Mouse (Mus musculus) limb, embryonic 11.5 days (tissue): ENCODE data around the gene Frrs1. TPM values are rescaled to one million over a fixed set of nuclear protein-coding genes. Genes with fewer than 3 reads are reported as not detected.

Experiments used
- ATAC-seq: fragments of 200-750 bp; cut with Nextera tagmentation; 2 replicates; pipeline ENCODE4 v1.8.0; 2017; ENCODE audit warnings: low read depth; ENCODE audit not compliant: insufficient number of reproducible peaks, low FRiP score, low TSS enrichment
- DNase-seq: peaks from one replicate; pipeline ENCODE4 v3.0.0-alpha.2; 2015; ENCODE audit warnings: low spot score
- H3K27ac ChIP-seq: fragments of 300-500 bp; sonication (generic); replicated peaks from 2 replicates; pipeline ENCODE4 v1.5.1; 2014; ENCODE audit warnings: low read depth, mild to moderate bottlenecking, low read length
- H3K27me3 ChIP-seq: fragments of 300-500 bp; sonication (generic); 2 replicates; pipeline ENCODE4 v1.6.1; 2014; ENCODE audit warnings: mild to moderate bottlenecking, low read length, mixed read lengths; ENCODE audit not compliant: control insufficient read depth, insufficient read depth
- H3K36me3 ChIP-seq: fragments of 300-500 bp; sonication (generic); 2 replicates; pipeline ENCODE4 v1.6.1; 2014; ENCODE audit warnings: mild to moderate bottlenecking, low read length, moderate library complexity, mixed read lengths; ENCODE audit not compliant: control insufficient read depth, insufficient read depth
- H3K4me1 ChIP-seq: fragments of 300-500 bp; sonication (generic); 2 replicates; pipeline ENCODE4 v1.6.1; 2014; ENCODE audit warnings: low read length, mixed read lengths; ENCODE audit not compliant: control insufficient read depth, insufficient read depth
- H3K4me2 ChIP-seq: fragments of 300-500 bp; sonication (generic); 2 replicates; pipeline ENCODE4 v1.6.1; 2014; ENCODE audit warnings: low read depth, mild to moderate bottlenecking, moderate library complexity; ENCODE audit not compliant: severe bottlenecking
- H3K4me3 ChIP-seq: fragments of 300-500 bp; sonication (generic); 2 replicates; pipeline ENCODE4 v1.5.1; 2014; ENCODE audit warnings: low read depth, low read length
- H3K9ac ChIP-seq: fragments of 300-500 bp; sonication (generic); 2 replicates; pipeline ENCODE4 v1.6.1; 2014; ENCODE audit warnings: mild to moderate bottlenecking, low read length
- H3K9me3 ChIP-seq: fragments of 300-500 bp; sonication (generic); 2 replicates; pipeline ENCODE4 v1.6.1; 2016; ENCODE audit warnings: low read length; ENCODE audit not compliant: control insufficient read depth
- whole genome bisulfite sequencing: fragments of 180-500 bp; shearing (Covaris S2); extraction: QIAGEN DNeasy Blood & Tissue Kit; methylation state at CpG from one replicate; pipeline ENCODE4 v1.1.7; 2014; 5-methylcytosine and 5-hydroxymethylcytosine counted together
- polyA plus RNA-seq: library from polyadenylated mRNA; unstranded; fragments of >200 nt; fragmentation: Nextera tagmentation; extraction: Ambion mirVana; gene quantifications from 2 replicates; pipeline ENCODE4 v1.2.1, GENCODE M21; 2014

Gene Frrs1
- polyA plus RNA-seq, 1 experiment from 2014 or later = 10.7 TPM

- DNase-seq (no peak), ATAC-seq (no peak)
- Histone ChIP-seq H3K27me3 (no peaks in the 10 kb centered on the region), H3K4me2 (no peak overlapping the region), H3K4me1 (no peaks in the 10 kb centered on the region), H3K4me3 (no peak overlapping the region), H3K27ac (no peak overlapping the region), H3K9me3 (no peaks in the 10 kb centered on the region), H3K9ac (no peak overlapping the region), H3K36me3 (no peaks in the 10 kb centered on the region)
- WGBS = 98% methylated on average over 1 of the region's 1 CpGs
Observed at GRCm38 (mm10) chr3:116933158-116933557, 73.9 kb downstream of the Frrs1 start.

GRCm38 (mm10) chr3:116936934-116937691, 77.8 kb downstream of the Frrs1 start:
- Histone ChIP-seq H3K9ac (no peak overlapping the region), H3K9me3 (no peaks in the 10 kb centered on the region), H3K27ac (no peak overlapping the region), H3K27me3 (no peaks in the 10 kb centered on the region), H3K4me1 (no peaks in the 10 kb centered on the region), H3K4me2 (no peak overlapping the region), H3K36me3 (no peaks in the 10 kb centered on the region), H3K4me3 (no peak overlapping the region)
- ATAC-seq (no peak), DNase-seq (no peak)
- WGBS = 73% methylated on average over 4 of the region's 4 CpGs

DNA sequence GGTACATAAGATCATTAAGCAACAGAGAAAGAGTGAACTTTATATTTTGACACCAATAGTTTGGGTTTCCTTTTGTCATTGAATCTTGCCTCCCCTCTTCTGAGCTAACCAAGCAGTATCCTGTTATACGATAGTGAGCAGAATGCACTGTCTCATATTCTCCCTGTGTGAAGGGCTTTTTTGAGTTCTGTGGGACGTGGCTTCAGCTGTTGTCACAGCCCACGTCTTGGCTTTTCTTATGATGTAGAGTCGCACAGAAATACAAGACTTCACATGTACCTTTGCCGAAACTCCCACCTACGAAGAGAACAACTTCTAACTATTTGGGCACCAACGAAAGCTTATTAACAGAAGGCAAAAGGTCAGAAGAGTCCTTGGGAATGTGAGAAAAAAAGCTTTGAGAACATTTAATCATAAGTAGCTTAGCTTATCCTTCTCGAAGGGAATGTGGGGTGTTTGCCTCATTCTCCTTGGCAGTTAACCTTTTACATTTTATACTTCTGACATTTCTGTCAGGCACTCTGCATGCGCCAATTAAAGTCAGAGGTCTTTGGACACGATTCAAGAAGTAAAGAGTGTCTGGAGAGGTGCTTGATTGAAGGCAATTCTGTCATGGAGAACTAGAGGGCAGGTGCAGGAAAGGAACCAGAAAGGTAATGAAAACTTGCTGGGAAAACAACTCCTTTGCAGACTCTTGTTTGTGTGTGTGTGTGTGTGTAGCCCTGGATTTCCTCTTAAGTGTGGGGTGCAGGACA, 81.7 kb downstream of the Frrs1 start:
- 82% methylated on average over 10 of the region's 10 CpGs for WGBS
- ATAC-seq (no peak), DNase-seq (no peak)
- Histone ChIP-seq H3K4me1 (no peaks in the 10 kb centered on the region), H3K27me3 (no peaks in the 10 kb centered on the region), H3K9me3 (no peaks in the 10 kb centered on the region), H3K4me3 (no peak overlapping the region), H3K36me3 (no peaks in the 10 kb centered on the region), H3K4me2 (no peak overlapping the region), H3K9ac (no peak overlapping the region), H3K27ac (no peak overlapping the region)

DNA sequence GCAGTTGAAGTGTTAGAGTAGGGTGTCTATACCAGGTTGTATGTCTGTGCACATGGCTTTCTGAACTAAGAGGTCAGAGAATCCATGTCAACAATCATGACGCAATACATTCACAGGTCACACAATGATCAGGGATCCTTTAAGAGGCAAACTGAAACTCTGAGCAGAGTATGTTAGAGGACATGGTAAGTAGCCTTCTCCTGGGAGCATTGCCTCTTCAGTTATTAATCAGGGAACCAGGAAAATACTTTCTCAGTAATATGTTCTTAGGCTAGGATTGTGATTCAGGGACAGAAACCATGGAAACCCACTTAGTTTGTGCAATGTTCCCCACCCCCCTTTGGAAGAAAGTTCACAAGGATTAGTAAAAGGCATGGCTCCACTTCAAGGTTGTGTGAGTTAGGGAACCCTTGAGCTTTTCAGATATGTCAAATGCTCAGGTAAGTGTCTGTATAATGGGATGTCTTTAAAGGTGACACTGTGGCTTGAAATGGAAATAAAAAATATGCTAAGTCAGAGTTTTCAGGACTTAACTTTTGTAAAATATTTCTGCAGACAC, 82.4 kb downstream of the Frrs1 start:
- no peaks in the 10 kb centered on the region for H3K4me1 ChIP-seq
- H3K4me3 ChIP-seq = no peak overlapping the region
- no peak for ATAC-seq
- no peaks in the 10 kb centered on the region for H3K9me3 ChIP-seq
- H3K27ac ChIP-seq = no peak overlapping the region
- no peak overlapping the region for H3K4me2 ChIP-seq
- no peak for DNase-seq
- no peaks in the 10 kb centered on the region for H3K27me3 ChIP-seq
- no peaks in the 10 kb centered on the region for H3K36me3 ChIP-seq
- 94% methylated on average over 1 of the region's 1 CpGs for WGBS
- no peak overlapping the region for H3K9ac ChIP-seq

- DNase-seq (no peak), ATAC-seq (no peak)
- Histone ChIP-seq H3K36me3 (no peaks in the 10 kb centered on the region), H3K4me2 (no peak overlapping the region), H3K9ac (no peak overlapping the region), H3K4me1 (no peaks in the 10 kb centered on the region), H3K27me3 (no peaks in the 10 kb centered on the region), H3K4me3 (no peak overlapping the region), H3K9me3 (no peaks in the 10 kb centered on the region), H3K27ac (no peak overlapping the region)
- 67% methylated on average over 6 of the region's 6 CpGs for WGBS
Observed at GRCm38 (mm10) chr3:116942751-116943150, 83.5 kb downstream of the Frrs1 start.

DNA sequence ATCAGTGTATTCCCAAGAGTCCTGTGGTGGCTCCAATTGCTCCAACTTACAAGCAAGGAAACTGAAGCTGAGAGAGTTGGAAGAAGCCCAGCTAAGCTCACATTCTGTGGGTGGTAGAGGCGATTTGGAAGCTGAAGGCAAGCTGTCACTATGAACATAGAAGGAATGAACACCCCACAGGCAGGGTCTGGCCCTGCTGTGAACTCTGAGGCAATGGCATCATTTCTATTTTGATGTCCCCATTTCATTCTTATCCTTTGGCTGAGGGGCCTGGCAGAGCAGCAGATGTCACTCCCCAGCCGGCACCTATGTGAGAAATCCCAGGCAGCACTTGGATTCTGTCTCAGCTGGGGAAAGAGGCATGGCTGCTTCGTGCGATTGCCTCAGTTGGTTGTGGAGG, 84.2 kb downstream of the Frrs1 start:
- H3K9ac ChIP-seq = no peak overlapping the region
- H3K9me3 ChIP-seq = no peaks in the 10 kb centered on the region
- H3K27ac ChIP-seq = no peak overlapping the region
- no peak for DNase-seq
- no peak overlapping the region for H3K4me3 ChIP-seq
- no peaks in the 10 kb centered on the region for H3K27me3 ChIP-seq
- no peaks in the 10 kb centered on the region for H3K4me1 ChIP-seq
- no peak for ATAC-seq
- H3K4me2 ChIP-seq = no peak overlapping the region
- 75% methylated on average over 4 of the region's 4 CpGs for WGBS
- H3K36me3 ChIP-seq = no peaks in the 10 kb centered on the region

DNA sequence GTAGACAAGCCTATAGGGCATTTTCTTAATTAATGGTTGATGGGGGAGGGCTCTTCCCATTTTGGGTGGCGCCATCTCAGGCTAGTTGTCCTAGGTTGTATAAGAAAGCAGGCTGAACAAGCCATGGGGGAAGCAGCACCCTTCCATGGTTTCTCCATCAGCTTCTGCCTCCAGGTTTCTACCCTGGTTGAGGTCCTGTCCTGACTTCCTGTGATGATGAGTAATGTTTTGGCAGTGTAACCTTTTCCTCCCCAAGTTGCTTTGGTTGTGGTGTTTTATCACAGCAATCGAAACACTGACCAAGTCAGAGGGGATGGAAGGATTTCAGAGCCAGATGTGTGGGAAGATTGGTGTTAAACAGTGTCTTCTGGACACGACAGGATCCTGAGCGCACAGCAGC, 87.2 kb downstream of the Frrs1 start:
- Histone ChIP-seq H3K36me3 (no peaks in the 10 kb centered on the region), H3K27me3 (no peaks in the 10 kb centered on the region), H3K4me2 (no peak overlapping the region), H3K4me1 (no peaks in the 10 kb centered on the region), H3K9ac (no peak overlapping the region), H3K4me3 (no peak overlapping the region), H3K27ac (no peak overlapping the region), H3K9me3 (no peaks in the 10 kb centered on the region)
- WGBS = 83% methylated on average over 4 of the region's 4 CpGs
- ATAC-seq (no peak), DNase-seq (no peak)

DNA sequence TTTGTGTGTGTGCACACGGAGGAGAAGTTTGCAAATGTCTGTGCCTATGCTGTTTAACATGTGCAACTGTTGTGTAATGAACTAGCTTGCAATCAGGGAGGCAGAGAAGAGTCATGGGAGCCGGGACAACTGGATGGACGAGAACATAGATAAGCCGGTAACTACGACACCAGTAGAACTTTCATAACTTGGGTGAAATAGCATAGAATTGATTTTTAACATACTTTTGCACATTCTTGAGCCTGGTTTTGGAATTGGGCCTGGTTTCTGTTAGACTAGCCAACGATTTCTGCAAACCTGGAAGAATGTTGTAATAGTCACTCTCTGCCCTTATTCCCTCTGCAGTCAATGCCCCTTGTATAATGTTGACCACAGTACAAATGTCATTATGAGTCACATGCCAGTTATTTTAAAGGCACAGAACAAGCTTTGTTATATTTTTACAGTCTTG, 91.4 kb downstream of the Frrs1 start:
- DNase-seq = no peak
- H3K27ac ChIP-seq = no peak overlapping the region
- H3K4me3 ChIP-seq = no peak overlapping the region
- no peaks in the 10 kb centered on the region for H3K27me3 ChIP-seq
- H3K4me2 ChIP-seq = no peak overlapping the region
- no peaks in the 10 kb centered on the region for H3K36me3 ChIP-seq
- WGBS = 88% methylated on average over 6 of the region's 6 CpGs
- no peaks in the 10 kb centered on the region for H3K9me3 ChIP-seq
- no peaks in the 10 kb centered on the region for H3K4me1 ChIP-seq
- no peak for ATAC-seq
- no peak overlapping the region for H3K9ac ChIP-seq
